Mouse (Mus musculus): Measurements from ENCODE around the gene Kpna7. TPM values are rescaled to one million over a fixed set of nuclear protein-coding genes. Genes with fewer than 3 reads are reported as not detected.

The Kpna7 gene
- polyA plus RNA-seq, 1 experiment from 2014 or later, result not detected

DNA sequence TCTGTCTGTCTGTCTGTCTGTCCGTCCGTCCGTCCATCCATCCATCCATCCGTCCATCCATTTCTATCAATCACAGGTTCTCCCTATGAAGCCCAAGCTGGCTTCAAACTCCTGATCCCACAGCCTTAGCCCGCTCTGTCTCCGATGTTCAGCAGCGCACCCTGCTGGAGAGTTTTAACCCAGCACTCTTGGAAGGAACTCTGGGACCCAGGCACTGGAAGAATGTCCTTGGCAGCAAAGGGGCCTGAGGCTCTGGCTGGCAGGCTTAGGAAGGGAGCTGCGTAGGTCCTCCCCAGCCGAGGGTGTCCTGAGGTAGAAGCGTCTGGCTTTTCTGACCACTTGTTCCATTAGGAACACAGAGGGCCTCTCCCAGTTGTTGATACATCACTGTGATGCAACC lies 33.1 kb upstream of the Kpna7 start:
- H3K4me3 ChIP-seq (replicated peaks), result 0 out of 2 replicates have a peak overlapping the region, but pooled peaks have one; percentile 3
- H3K9me3 ChIP-seq (replicated peaks), result no peaks in the 10 kb centered on the region
- ATAC-seq (ENCODE audit: insufficient number of reproducible peaks, low FRiP score, low TSS enrichment, low read depth), result no peak
- H3K27me3 ChIP-seq, result no peaks in the 10 kb centered on the region
- H3K27ac ChIP-seq (replicated peaks), result peak overlapping the region; percentile 78
- WGBS, result 48% methylated on average over 10 of the region's 10 CpGs
- H3K36me3 ChIP-seq, result no peaks in the 10 kb centered on the region
- peaks cover 40% of the 10 kb centered on the region for H3K4me1 ChIP-seq
- no peak overlapping the region for H3K9ac ChIP-seq
- H3K4me2 ChIP-seq (replicated peaks), result peak overlapping the region; percentile 21; the same call in 1 of the 2 replicates

DNA sequence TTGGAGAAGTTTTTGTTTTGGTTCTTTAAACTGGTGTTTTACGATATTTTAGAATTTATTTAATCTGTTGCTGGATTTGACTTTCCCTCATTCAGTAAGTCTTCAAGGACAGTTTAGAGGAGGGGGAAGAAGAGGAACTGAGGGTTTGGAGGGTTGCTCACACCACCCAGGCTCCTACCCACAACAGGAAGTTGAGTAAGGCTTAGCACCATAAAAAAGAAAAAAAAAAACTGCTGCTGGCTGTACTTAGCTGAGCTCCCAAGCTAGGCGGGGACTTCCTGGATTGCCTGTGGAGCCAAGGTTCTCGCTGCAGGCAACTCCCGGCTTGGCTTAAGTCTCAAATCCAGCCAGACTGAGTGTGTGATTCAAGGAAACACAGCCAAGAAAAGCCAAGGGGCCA lies 32.5 kb upstream of the Kpna7 start:
- Histone ChIP-seq H3K9me3 (replicated peaks) (no peaks in the 10 kb centered on the region), H3K4me2 (replicated peaks) (peak overlapping the region; percentile 21; the same call in 1 of the 2 replicates), H3K4me1 (peaks cover 39% of the 10 kb centered on the region), H3K4me3 (replicated peaks) (0 out of 2 replicates have a peak overlapping the region, but pooled peaks have one; percentile 3), H3K36me3 (no peaks in the 10 kb centered on the region), H3K27ac (replicated peaks) (peak overlapping the region; percentile 78), H3K9ac (no peak overlapping the region), H3K27me3 (no peaks in the 10 kb centered on the region)
- ATAC-seq (ENCODE audit: insufficient number of reproducible peaks, low FRiP score, low TSS enrichment, low read depth), result peak; percentile 31; the same call in 1 of the 2 replicates
- WGBS, result 25% methylated on average over 4 of the region's 4 CpGs

DNA sequence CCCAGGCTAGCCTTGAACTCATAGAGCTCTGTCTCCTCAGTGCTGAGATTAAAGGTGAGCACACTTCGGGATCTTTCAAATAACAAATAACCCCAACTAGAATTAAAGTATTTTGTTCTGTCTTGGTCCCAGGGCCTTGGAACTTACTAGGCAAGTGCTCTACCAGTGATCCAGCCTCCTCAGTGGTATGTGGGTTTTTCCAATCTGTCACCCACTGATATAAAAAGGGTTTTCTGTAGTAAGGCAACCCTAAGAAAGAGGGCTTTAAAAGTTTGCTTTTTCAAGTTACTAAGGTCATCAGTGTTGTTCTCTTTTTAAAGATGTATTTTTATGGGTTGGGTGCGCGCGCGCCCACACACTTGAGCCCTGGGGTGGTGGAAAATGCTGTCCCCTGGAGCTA lies 31.9 kb upstream of the Kpna7 start:
- Histone ChIP-seq H3K4me1 (peaks cover 33% of the 10 kb centered on the region), H3K9me3 (replicated peaks) (no peaks in the 10 kb centered on the region), H3K36me3 (0 out of 2 replicates have a peak, but pooled peaks cover 5% of the 10 kb centered on the region), H3K4me2 (replicated peaks) (0 out of 2 replicates have a peak overlapping the region, but pooled peaks have one; percentile 1), H3K27ac (replicated peaks) (peak overlapping the region; percentile 78), H3K4me3 (replicated peaks) (no peak overlapping the region), H3K9ac (no peak overlapping the region), H3K27me3 (no peaks in the 10 kb centered on the region)
- ATAC-seq (ENCODE audit: insufficient number of reproducible peaks, low FRiP score, low TSS enrichment, low read depth), result no peak
- WGBS, result 84% methylated on average over 5 of the region's 5 CpGs

DNA sequence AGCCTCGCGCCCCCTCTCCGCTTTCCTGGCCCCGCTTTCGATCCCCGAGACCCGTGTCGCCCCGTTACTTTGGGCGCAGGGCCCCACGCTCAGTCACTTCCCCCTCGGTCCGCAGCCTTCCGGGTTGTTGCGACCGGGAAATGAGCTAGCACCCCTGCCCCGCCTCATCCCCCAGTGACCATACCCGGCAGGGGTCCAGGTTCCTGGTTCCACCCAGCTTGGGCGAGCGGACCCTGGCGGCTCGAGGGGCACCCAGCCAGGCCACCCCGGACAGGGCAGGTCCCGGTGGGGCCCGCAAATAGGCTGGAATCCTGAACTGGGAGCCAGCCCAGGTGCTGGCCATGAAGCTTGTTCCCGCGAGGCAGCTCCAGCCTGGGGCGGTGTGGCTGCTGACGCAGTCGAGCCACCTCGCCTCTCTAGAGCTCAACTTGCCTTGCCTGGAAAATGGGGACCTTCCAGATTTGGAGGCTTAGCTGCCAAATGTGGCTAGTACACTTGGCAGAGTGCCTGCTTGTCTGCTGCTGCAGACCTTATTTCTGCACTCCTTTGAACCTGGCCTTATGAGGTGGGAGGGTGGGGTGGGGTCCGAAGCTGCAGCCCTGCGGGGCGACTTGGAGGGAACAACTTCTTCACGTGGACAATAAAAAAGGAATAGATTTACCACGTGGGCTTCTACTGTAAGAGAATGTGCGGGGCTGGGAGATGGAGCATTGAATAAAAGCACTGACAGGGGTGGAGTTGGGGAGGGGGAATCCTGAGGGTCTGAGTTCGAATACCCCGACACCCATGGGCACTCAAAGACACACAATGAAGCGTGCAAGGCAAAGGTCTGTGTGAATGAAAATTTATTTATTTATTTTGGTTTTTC lies 31.0 kb upstream of the Kpna7 start:
- peak overlapping the region; percentile 73 for H3K4me2 ChIP-seq (replicated peaks)
- H3K9ac ChIP-seq, result peak overlapping the region; percentile 31
- H3K36me3 ChIP-seq, result peaks cover 14% of the 10 kb centered on the region
- H3K27ac ChIP-seq (replicated peaks), result peak overlapping the region; percentile 44; the same call in 1 of the 2 replicates
- H3K27me3 ChIP-seq, result no peaks in the 10 kb centered on the region
- peak overlapping the region; percentile 58 for H3K4me3 ChIP-seq (replicated peaks)
- WGBS, result 16% methylated on average over 35 of the region's 40 CpGs
- peaks cover 27% of the 10 kb centered on the region for H3K4me1 ChIP-seq
- ATAC-seq (ENCODE audit: insufficient number of reproducible peaks, low FRiP score, low TSS enrichment, low read depth), result peak; percentile 21; the same call in 1 of the 2 replicates
- H3K9me3 ChIP-seq (replicated peaks), result no peaks in the 10 kb centered on the region

DNA sequence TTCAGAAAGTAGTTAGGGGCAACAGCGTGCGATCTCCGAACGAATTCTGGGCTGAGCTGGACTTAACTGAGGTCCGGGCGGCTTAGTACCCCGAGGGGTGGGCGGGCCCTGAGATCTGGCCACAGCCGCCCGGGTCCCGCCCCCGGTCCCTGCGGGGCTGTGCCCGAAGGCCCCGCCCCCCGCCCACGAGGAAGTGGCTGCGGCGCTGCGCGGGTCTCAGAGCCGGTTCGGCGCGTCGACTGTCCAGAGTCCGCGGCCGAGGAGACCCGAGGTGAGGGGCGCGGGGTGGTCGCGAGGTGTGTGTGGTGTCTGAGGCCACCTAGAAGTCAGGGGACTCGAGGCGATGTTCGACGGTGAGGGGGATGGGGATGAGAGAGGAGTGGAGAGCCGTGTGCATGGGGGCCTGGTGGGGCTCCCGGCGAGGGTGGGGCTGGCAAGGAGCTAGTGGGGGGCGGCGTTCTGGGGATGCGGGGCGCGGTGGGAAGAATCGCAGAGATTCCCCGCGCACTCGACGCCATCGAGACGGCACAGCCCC lies 30.3 kb upstream of the Kpna7 start, which contains the start of gene Arpc1b:
Gene Arpc1b, plus strand, starts transcription at position 145 of the 535 bp plus-strand sequence.
- Histone ChIP-seq H3K27ac (replicated peaks) (peak within 1 kb of the TSS; percentile 44; the same call in 1 of the 2 replicates), H3K4me3 (replicated peaks) (peak within 1 kb of the TSS; percentile 58), H3K27me3 (no peaks in the 10 kb centered on the region), H3K36me3 (peaks cover 21% of the 10 kb centered on the region), H3K4me1 (peaks cover 27% of the 10 kb centered on the region), H3K9me3 (replicated peaks) (no peaks in the 10 kb centered on the region), H3K9ac (peak within 1 kb of the TSS; percentile 31), H3K4me2 (replicated peaks) (peak within 1 kb of the TSS; percentile 73)
- peak; percentile 59 for ATAC-seq (ENCODE audit: insufficient number of reproducible peaks, low FRiP score, low TSS enrichment, low read depth)
- WGBS, result under 1% methylated on average over 45 of the region's 53 CpGs

DNA sequence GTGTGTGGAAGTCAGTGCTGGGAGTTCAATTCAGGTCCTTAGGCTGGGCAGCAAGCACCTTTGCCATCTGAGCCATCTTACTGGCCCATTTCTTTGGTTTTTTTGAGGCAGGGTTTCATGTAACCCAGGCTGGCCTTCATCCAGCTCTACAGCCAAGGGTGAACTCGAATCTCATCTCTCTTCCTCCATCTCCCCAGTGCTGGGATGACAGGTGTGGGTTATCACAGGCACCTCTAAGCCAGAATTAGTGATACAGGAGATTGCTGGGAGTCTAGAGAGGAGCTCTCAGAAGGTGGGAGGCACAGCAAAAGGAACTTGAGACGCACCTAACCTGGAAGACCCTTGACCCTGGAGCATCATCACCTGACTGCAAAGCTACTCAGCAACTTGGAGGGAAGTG lies 29.6 kb upstream of the Kpna7 start:
- Histone ChIP-seq H3K9me3 (replicated peaks) (no peaks in the 10 kb centered on the region), H3K4me3 (replicated peaks) (peak overlapping the region; percentile 58), H3K4me2 (replicated peaks) (peak overlapping the region; percentile 73), H3K4me1 (peaks cover 27% of the 10 kb centered on the region), H3K36me3 (peaks cover 26% of the 10 kb centered on the region), H3K9ac (no peak overlapping the region), H3K27ac (replicated peaks) (0 out of 2 replicates have a peak overlapping the region, but pooled peaks have one; percentile 7), H3K27me3 (no peaks in the 10 kb centered on the region)
- no peak for ATAC-seq (ENCODE audit: insufficient number of reproducible peaks, low FRiP score, low TSS enrichment, low read depth)
- 38% methylated on average over 2 of the region's 2 CpGs for WGBS

DNA sequence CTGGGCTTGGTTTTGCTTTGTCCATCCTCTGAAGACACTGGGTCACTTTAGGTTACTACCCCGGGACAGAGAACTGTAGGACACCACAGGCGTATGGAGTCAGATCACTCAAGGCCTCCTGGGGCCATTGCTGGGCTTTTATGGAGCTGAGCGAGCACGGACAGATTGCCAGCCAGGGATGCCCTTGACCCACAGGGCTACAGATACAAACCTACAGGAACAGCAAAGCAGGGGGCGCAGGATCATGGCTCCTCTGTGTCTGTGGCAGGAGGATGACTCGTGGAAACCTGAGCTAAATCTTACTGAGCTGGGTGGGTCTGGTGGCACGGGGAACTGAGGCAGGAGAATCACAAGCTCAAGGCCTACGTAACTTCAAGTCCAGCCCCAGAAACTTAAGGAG lies 28.7 kb upstream of the Kpna7 start:
- 71% methylated on average over 8 of the region's 8 CpGs for WGBS
- H3K27me3 ChIP-seq, result no peaks in the 10 kb centered on the region
- no peak overlapping the region for H3K4me3 ChIP-seq (replicated peaks)
- no peak overlapping the region for H3K27ac ChIP-seq (replicated peaks)
- H3K9ac ChIP-seq, result no peak overlapping the region
- peaks cover 34% of the 10 kb centered on the region for H3K36me3 ChIP-seq
- H3K9me3 ChIP-seq (replicated peaks), result no peaks in the 10 kb centered on the region
- H3K4me1 ChIP-seq, result peaks cover 24% of the 10 kb centered on the region
- no peak overlapping the region for H3K4me2 ChIP-seq (replicated peaks)
- ATAC-seq (ENCODE audit: insufficient number of reproducible peaks, low FRiP score, low TSS enrichment, low read depth), result no peak

DNA sequence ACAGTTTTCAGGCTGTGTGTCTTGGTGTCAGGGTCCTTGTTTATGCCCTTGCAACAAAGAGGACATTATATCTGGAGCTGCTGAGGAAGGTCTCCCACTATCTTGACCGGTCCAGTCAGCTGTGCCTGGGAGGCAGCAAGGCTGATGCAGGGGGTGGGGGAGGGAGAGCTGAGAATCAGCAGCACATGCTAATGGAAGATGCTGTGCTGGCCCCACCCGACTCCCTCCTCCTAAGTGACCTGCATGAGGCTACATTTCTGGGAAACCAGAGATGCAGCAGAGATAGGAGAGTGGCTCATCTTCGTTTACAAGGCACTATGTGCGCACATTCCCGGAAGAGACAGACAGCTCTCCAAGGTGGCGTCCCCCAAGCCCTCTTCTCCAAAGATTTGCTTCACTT lies 26.6 kb upstream of the Kpna7 start:
- no peak for ATAC-seq (ENCODE audit: insufficient number of reproducible peaks, low FRiP score, low TSS enrichment, low read depth)
- Histone ChIP-seq H3K27me3 (no peaks in the 10 kb centered on the region), H3K4me2 (replicated peaks) (no peak overlapping the region), H3K27ac (replicated peaks) (no peak overlapping the region), H3K9ac (no peak overlapping the region), H3K36me3 (peaks cover 56% of the 10 kb centered on the region), H3K4me3 (replicated peaks) (no peak overlapping the region), H3K9me3 (replicated peaks) (no peaks in the 10 kb centered on the region), H3K4me1 (peaks cover 14% of the 10 kb centered on the region)
- 77% methylated on average over 6 of the region's 6 CpGs for whole genome bisulfite sequencing

DNA sequence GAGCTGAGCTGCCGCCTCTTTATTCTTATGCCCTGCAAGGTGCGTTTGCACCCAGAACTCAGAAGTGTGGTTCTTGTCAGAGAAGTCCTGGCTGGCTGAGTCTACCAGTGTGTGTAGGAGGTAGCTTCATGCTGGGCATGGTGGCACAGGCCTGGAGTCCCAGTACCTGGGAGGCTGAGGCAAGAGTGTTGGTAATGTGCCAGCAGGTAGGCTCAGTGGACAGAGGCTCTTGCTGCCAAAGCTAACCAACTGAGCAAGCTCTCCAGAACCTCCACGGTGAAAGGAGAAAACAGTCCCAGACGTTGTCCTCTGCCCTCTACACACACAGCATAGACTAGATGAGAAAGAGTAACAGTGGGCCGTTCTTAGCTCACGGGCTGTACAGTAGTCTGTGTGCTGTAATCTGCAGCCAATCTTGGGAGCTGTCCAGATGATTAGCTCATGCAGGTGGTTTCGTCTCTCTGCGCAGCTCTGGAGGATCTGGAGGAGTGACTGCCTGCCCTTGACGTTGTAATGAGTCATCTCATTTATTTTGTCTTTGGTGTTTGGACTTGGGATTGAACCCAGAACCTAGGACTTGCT lies 22.0 kb upstream of the Kpna7 start:
- no peak for ATAC-seq (ENCODE audit: insufficient number of reproducible peaks, low FRiP score, low TSS enrichment, low read depth)
- H3K4me2 ChIP-seq (replicated peaks), result no peak overlapping the region
- no peaks in the 10 kb centered on the region for H3K9me3 ChIP-seq (replicated peaks)
- no peaks in the 10 kb centered on the region for H3K4me1 ChIP-seq
- peaks cover 90% of the 10 kb centered on the region for H3K36me3 ChIP-seq
- WGBS, result 84% methylated on average over 9 of the region's 9 CpGs
- H3K27me3 ChIP-seq, result no peaks in the 10 kb centered on the region
- H3K9ac ChIP-seq, result no peak overlapping the region
- no peak overlapping the region for H3K4me3 ChIP-seq (replicated peaks)
- H3K27ac ChIP-seq (replicated peaks), result no peak overlapping the region

DNA sequence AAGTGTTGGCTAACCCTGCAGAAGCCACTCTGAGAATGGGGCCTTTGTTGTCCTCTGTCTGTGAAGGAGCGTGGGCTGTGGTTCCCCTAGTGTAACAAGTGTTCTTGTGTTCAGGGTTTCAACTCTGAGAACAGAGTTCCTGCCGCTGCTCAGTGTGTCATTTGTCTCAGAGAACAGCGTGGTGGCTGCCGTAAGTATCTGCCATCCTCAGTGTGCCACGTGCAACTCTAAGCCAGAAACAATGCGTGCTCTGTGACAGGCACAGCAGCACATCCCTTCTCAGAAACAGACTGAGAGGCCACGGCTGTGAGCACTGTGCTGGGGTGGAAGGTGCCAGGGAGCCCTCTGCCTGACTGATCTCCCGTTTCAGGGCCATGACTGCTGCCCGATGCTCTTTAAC lies 20.5 kb upstream of the Kpna7 start:
- H3K9me3 ChIP-seq (replicated peaks), result no peaks in the 10 kb centered on the region
- no peaks in the 10 kb centered on the region for H3K4me1 ChIP-seq
- peaks cover 89% of the 10 kb centered on the region for H3K36me3 ChIP-seq
- no peaks in the 10 kb centered on the region for H3K27me3 ChIP-seq
- H3K9ac ChIP-seq, result no peak overlapping the region
- no peak overlapping the region for H3K4me3 ChIP-seq (replicated peaks)
- no peak overlapping the region for H3K4me2 ChIP-seq (replicated peaks)
- WGBS, result 50% methylated on average over 9 of the region's 9 CpGs
- no peak for ATAC-seq (ENCODE audit: insufficient number of reproducible peaks, low FRiP score, low TSS enrichment, low read depth)
- no peak overlapping the region for H3K27ac ChIP-seq (replicated peaks)

DNA sequence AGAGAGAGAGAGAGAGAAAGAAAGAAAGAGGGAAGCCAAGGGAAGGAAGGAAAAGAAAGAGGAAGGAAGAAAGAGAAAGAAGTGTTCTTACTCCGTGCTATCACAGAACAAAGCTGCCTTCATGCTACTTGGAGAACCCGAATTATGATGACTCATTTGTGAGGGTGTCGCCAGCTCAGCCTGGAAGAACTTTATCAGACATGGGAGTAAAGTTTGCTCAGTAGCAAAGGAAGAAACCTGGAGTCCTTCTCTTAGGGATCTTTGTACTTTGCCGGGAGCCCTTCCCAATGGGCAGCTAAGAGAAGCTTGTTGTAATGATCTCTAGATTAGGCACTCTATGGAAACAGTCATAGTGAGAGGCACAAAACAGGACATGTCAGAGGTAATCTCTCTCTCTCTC lies 18.9 kb upstream of the Kpna7 start:
- 84% methylated on average over 4 of the region's 4 CpGs for WGBS

More for the DNA sequence above, 18.9 kb upstream of the Kpna7 start:
- H3K9me3 ChIP-seq (replicated peaks), result no peaks in the 10 kb centered on the region
- no peak overlapping the region for H3K27ac ChIP-seq (replicated peaks)
- H3K4me3 ChIP-seq (replicated peaks), result no peak overlapping the region
- no peaks in the 10 kb centered on the region for H3K27me3 ChIP-seq
- no peak overlapping the region for H3K9ac ChIP-seq
- H3K36me3 ChIP-seq, result peaks cover 89% of the 10 kb centered on the region
- H3K4me2 ChIP-seq (replicated peaks), result no peak overlapping the region
- H3K4me1 ChIP-seq, result no peaks in the 10 kb centered on the region
- no peak for ATAC-seq (ENCODE audit: insufficient number of reproducible peaks, low FRiP score, low TSS enrichment, low read depth)

Data from embryonic facial prominence, embryonic 15.5 days (tissue).